Mouse (Mus musculus) WW6 (cell line): ENCODE measurements at regions not wholly inside any gene's neighbourhood (a gene's known extent, or its start where the extent isn't known, plus 50 kb on each side); places are given as distances from the start of the nearest gene placed in this dataset.

ENCODE experiments used
- DNase-seq: peaks from one replicate; pipeline ENCODE4 v3.0.0-alpha.2; 2013; ENCODE audit warnings: low read depth, low spot score

GRCm38 (mm10) chr4:79362522-79362921, 1150.8 kb upstream of the Ptprd start:
- DNase-seq, result peak; percentile 3

- DNase-seq, result no peak
Observed at GRCm38 (mm10) chr4:79357720-79358119, 1146.0 kb upstream of the Ptprd start.

- no peak for DNase-seq
Observed at GRCm38 (mm10) chr4:79309890-79310727, 1098.3 kb upstream of the Ptprd start.

DNA sequence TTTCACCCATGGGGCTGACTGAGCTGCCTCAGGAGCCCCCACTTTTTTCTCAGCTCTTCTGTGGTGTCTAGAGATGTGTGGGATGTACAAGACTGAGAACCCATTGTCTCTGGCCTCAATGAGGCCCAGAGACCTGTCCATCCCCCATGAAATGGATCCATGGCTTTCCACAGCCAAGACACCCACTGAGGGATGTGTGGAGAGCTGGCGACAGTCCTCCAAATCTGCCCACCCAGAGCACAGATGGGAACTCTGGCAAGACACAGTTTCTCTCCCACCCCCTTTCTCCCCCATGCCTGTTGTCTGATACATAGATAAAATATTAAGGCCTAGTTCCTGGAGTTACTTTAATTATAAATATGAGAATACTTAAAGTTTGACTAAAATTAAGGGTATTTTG, 1079.3 kb upstream of the Ptprd start:
- DNase-seq, result no peak

GRCm38 (mm10) chr4:79265044-79265443, 1053.3 kb upstream of the Ptprd start:
- no peak for DNase-seq

GRCm38 (mm10) chr4:79243184-79243583, 1031.4 kb upstream of the Ptprd start:
- DNase-seq, result no peak

GRCm38 (mm10) chr4:79241647-79242046, 1029.9 kb upstream of the Ptprd start:
- DNase-seq, result no peak

DNA sequence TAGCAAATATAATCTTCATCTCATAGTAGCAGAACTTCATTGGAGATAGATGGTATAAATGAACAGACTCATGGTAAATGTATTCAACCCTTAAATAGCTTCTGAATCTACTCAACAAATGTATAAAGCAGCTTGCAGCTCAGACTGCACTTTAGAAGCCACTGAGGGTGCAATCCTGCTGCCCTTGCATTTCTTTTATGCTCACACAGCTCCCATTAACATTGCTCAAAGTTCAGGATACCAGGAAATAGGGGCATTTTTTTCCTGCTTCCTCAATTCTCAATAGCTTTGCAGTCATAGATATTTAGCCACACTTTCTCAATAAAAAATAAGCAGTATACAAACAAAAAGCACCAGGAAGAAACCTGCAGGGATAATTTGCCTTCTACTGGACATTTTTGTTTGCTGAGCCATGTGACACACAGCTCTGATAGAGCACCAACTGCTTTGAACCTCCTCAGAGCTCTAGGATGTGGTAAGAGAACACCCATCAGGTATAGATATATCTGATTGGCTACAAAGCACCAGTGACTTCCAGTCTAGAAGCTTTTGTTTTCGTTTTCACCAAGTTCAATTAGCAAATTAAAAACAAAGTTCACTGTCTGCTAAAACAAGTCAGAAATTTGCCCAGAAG, 1012.5 kb upstream of the Ptprd start:
- DNase-seq, result no peak
